Mouse (Mus musculus) NIH3T3 (cell line): ENCODE results near the gene Ctc1.
"Not testable (repeated sequence)": the region's sequence is repeated elsewhere in the genome, so short reads cannot be mapped to it uniquely, and the experiment has no call there.

Experiments
- DNase-seq: peaks from one replicate; pipeline ENCODE4 v3.0.0-alpha.2; 2012; ENCODE audit warnings: low read depth

Gene Ctc1

DNA sequence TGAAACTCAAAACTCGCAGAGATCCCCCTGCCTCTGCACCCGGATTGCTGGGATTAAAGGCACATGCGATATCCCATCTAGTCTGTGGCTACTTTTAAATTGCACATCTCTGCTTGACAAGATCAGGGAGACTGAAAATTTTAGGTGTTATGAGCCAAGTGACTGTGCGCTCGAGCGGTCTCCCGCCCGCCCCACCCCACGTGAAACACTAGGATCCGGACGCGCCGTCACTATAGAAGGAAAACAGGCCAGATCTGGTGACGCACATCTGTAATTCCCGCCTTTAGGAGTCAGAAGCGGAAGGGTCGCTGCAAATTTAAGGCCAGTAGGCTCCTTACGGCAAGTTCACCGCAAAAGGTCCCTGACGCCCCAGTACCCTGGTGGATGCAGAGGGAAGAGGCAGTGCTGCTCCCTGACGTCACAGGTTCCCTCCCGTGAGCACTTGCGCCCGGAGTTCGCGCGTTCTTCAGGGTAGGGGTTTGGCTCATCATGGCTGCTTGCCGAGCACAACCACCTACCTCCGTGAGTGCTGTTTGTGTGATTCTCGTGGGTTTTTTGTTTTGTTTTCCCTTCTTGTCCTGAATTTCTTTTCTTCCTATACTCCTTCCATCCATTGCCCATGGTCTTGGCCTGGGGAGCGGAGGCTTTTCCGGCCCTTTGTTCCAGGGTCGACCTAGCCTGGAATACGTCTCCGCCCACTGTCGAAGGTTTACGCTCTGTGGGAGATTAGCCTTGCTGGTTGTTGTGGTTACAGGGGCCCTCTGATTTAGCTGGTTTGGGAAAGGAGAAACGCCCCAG, at the start of gene Ctc1:
Gene Ctc1, plus strand, starts transcription at position 268 of the 798 bp plus-strand sequence.
- DNase-seq: peak; percentile 96

DNA sequence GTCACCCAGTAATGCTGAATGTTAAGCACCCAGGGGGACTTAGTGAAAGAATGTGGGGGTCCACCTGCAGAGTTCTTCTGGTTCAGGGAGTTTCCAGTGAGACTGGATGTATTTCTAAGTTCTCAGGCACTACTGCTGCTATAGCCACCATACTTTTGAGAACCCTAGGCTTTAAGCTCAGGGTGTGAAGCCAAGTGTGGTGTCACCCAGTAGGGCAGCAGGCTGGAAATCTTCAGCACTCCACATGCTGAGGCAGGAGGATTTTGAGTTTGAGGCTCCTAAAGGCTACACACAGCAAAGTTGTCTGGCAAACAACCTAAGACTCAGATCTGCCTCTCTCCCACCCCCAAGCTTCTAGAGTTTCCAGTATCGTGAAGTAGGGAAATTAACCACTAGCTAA, 49.2 kb upstream of the Ctc1 start:
- no peak for DNase-seq

DNA sequence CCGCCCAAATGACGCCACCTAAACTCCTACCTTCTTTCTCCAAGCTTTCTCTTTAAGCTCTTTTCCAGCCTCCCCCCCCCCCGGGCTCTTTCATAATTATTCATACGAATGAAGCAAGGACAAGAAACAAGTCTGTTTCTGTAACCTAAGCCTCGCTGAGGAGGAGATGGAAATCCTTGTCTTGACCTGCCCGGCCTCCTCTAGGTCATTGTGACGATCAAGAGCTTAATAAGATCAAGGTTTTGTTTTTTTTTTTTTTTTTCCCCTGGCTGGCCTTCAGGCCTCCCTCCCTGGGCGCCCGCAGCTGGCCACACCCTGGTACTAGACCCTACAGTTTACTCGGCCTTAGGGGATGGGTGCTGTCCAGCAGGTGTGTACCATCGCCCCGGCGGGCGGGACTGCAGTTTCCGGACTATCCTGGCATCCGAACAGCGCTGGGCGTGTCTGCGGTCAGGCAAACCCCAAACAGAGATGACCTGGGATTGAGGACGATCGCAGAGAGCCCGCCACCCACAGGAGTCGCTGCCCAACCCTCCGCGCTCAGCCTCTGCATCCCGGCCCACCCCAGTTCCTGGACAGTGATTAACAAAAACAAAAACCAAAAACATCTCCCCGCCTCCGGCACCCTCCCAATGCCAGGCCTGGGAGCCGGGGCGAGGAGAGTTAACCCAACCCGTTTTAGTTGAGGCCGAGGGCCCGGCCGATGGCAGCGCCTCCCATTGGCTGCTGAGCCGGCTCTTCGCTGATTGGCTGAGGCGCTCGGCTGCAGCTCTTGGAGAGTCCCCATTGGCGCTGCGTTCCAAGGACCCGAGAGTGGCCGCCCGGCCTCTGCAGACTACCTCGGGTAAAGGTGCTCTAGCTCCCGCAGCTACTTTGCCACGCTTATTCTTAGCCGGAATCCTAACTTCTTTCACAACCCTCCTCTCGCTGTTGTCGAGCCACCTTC, 48.1 kb upstream of the Ctc1 start, which contains the start of gene Slc25a35:
Gene Slc25a35, plus strand, starts transcription at position 795 of the 946 bp plus-strand sequence.
- DNase-seq: peak; percentile 94

DNA sequence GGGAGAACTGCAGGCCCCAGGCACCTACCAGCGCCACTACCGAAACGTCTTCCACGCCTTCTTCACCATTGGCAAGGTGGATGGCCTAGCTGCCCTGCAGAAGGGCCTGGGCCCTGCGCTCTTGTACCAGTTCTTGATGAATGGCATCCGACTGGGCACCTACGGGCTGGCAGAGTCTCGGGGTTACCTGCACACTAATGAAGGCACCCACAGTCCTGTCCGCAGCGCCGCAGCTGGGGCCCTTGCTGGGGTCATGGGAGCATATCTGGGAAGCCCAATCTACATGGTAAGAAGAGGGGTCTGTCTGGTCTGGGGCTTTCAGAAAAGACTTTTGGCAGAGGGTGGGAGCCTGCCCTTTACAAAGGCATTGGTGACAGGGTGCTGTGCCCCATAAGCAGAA, 47.0 kb upstream of the Ctc1 start:
- DNase-seq: no peak

DNA sequence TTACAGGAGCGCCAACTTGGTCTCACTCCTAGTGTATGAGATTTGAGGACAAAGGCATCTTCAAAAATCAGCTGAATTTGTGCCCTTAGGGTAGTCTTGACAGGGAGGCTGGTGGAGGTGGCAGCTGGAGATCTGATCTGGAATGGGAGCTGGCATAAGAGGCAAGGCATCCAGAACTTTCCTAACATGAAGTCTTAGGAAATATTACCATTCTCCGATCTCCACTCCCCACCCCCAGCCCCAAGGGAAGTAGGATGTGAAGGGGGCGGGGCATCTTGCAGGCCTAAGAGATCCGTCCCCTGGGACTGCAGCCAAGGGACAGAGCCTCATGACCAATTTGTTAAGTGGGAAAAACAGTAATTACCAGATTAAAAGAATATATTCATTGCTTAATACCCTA, 45.5 kb upstream of the Ctc1 start:
- DNase-seq: no peak

DNA sequence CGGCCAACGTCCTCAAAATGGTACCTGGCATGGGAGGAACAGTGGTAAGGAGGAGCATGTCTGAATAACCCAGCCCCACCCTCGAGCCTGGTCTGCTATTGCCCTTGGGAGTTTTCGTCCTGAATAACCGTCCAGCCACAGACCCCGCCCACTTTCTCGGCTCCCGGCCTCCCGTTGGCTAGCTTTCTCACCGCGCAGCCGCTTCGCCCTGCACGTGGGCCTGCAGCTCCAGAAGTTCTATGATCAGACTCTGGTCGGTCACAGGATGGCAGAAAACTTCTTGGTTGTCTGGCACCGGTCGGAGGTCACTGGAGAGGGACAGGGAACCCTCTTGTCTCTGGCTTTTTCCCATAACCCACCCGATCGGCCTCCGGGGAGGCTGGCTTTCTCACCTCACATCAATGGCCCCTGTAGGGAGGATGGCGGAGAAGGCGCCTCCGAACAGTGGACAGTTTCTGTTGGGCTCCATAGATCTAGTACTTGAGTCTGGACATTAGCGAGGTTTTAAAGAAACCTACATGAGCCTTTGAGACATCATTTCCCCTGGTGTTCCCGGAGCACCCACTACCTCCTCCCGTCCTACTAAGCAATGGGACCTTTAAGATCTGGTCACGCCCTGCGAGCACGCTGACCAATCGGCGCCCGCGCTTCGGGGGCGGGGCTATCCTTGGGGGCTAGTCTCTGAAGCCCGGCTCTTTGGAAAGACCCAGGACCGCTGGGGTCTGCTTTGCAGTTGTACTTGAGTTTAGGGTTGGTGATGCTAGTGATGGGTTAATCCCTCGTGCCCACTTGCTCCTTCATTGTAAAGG, 42.3 kb upstream of the Ctc1 start:
- DNase-seq: peak; percentile 91

DNA sequence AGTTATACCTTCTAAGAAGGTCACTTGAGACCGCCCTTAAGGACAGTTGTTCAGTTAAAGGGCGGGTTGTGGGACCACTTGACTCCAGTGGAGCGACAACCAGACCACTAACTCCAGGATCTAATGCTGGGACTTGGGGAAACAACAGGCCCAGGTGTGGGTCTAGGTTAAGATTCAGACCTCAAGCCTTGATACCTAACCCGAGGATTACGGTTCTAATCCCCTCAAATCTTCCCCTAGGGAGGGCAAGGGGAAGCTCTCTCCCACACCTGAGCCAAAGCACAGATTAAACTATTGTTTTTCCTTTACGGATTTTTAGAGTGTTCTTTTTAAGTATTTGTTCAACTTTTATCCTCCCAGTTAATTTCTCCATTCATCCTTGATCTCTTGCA, 41.7 kb upstream of the Ctc1 start:
- DNase-seq: no peak

DNA sequence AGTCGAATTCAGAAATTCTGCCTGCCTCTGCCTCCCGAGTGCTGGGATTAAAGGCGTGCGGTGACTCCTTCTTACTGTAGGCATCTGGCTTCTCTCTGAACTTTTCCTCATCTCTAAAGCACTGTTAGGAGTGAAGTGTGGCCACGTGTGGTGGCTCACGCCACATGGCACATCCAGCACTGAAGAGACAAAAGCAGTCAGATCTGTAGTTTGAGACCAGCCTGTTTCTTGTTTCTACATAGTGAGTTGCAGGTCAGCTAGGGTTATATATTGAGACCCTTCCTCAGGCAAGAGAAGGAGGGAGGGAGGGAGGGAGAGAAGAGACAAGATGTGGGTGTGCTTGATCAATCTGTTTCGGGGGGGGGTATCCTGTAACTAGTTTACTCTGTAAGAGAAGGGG, 40.6 kb upstream of the Ctc1 start, which contains the start of gene Rangrf:
Gene Rangrf, minus strand, starts transcription at position 101 of the 400 bp plus-strand sequence.
- no peak for DNase-seq

DNA sequence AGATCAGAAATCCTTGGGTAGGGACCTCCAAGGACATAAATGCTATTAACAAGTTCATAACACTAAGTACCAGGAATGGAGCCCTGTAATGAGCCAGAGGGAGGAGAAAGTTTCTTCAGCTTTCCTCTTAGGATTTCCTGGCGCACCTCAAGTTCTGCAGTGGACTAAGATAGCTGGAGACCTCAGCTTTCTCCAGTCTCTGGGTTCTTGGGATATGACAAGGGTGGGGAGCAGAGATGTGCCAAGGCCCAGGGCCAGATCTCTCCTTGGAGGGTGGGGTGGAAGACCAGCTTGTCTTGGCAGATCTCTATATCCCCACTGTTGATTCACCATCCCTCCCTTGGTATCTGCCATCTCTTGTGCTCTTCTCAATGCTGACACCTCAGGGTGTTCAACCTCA, 40.1 kb upstream of the Ctc1 start:
- no peak for DNase-seq

DNA sequence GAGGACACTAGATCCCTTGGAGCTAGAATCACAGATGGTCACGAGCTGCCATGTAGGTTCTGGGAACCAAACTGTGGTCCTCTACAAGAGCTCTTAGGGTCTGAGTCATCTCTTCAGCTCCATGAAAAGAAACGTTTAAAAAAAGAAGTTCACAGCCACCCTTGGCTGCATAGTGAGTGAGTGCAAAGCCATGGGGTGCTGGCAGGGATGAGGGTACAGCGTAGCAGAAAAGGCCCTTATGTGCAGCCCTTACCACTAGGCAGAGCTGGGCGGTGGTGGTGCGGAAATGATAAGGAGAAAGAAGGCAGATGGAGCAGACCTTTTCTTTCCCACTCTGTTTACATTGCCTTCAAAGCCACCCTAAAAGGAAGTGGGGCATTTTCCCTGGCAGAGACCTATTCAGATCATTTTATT, 36.4 kb upstream of the Ctc1 start:
- no peak for DNase-seq

DNA sequence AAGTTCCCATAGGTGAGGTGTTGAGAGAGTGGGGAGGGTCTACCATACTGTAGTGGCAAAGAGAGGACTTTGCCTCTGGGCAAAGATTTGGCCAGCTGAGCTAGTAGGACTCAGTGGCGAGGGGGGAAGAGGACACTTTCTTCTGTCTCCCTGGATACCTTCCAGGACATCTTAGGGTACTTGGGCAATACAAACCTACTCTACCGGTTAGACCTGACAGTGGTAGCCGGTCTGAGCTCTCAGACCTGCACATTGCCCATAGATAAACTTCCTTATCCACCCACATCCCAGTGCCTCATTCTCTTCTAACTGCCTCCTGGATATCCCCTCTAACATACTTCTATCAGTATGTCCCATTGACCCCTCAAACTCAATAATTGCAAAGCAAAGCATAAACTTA, 34.8 kb upstream of the Ctc1 start:
- DNase-seq: no peak

DNA sequence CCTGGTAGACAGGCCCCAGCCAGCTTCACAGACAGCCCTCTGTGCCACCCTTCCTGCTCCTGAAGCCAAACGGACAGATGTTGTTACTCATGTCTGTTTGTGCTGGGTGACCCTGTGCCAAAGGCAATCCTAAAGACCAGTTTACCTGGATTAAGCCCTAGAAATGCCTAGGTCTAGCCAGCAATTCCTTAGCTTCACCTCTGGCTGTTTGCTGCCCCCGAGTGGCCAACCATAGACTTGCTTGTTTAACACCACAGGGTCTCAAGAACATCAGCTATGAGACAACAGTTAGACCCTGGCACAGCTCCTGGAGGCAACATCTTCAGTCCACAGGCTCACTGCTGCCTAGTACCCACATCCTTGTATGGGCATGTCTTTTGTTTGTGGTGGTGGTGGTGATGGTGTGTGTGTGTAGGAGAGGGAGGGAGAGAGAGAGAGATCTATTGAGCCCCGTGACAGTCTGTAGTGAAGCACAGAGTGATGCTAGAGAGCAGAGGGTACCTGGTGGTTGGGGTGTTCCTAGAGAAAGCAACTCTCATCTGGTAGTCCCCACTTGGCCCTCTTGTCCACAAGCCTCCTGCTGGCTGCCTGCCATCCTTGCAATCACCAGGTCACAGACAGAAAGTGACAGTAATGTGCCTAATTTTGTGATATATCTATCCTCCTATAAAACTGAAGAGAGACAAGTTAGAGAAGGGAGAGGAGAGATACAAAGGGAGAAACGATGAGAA, 32.9 kb upstream of the Ctc1 start:
- peak; percentile 90 for DNase-seq

DNA sequence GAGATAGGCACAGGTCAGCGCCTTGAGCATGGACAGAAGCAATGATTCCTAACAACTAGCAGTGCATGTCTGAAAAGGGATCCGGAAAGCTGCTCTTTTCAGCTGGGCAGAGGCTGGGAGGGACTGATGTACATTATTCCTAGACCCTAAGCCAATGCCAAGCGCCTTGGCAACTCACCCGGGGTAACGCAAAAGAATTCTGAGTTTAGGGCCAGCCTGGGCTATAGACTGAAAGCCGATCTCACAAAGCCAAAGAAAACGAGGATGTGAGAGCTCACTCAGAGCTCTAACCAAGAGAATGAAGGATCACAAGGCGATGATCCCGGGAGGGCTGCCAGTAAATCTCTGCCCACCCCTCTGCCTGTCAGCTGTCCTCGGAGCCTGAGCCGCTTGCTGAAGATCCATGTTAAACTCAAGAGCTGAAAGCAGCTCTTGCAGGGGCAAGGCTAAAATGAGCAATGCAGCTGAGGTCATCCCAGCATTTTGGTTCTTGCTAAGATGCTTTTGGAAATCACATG, 28.3 kb upstream of the Ctc1 start:
- DNase-seq: no peak

DNA sequence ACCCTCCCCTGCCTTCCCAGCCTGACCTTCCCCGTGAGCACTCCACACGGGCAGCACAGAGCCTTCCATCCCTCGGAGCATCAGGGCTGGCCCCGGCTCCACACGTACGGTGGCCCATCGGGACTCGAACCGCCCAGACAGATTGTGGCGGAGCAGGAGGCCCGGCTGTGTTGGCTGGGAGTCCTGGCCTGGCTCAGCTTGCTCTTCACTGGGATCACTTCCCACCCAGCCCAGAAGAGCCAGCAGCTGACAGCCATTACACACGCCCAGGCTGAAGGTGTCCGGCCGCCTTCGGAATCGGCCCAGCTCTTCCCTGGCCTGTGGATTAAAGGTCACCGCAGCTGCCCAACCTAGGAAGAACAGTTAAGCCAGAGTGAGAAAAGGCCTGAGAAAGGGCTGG, 27.4 kb upstream of the Ctc1 start:
- no peak for DNase-seq

DNA sequence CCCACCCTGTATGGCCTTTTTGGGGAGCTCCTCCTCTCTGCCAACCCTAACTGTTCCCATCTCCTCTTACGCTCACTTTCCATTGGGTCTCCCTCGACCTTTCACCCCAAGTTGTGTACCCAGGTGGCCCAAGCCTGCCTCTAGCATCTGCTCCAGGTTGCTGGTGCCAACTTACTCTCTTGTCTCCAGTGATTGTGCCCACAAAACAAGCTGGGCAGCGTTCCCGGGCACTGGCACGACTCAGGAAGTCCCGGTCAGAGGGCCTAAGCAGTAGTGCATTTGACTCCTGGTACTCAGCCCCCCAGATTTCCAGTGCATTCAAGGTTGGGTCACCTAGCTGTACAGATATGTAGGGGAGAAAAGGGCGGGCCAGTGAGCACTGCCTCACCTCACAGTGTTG, 22.6 kb upstream of the Ctc1 start:
- DNase-seq: no peak

DNA sequence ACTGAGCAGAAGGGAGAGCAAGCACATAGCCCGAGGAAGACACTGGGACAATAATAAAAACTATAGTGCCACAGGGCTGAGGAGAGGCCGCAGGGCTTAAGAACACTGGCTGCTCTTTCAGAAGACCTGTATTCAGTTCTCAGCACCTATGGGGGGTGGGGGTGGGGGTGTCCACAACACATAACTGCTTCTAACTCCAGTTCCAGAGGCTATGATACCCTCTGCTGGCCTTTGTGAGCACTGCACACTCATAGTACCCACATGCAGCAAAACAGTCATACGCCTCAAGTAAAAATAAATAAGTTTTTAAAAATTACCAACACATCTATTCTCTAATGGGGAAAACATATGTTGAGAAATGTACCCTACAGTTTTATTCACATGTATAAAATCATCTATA, 21.3 kb upstream of the Ctc1 start:
- DNase-seq: peak; percentile 29

DNA sequence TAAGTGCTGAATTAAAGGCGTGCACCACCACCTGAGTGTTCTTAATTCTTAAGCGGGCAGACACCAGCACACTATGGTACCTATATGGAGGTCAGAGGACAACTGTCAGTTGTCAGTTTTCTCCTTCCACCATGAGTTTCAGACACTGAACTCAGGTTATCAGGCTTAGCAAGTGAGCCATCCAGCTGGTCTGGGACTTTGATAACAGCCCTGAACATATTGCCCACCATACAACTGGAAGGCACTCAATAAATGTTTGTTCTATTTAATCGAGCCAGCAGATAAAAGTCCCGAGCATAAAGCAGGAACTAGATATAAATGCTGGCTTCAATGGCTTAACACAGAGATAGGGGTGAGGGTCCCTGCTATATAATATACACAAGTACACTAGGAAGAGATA, 18.6 kb upstream of the Ctc1 start:
- DNase-seq: no peak

DNA sequence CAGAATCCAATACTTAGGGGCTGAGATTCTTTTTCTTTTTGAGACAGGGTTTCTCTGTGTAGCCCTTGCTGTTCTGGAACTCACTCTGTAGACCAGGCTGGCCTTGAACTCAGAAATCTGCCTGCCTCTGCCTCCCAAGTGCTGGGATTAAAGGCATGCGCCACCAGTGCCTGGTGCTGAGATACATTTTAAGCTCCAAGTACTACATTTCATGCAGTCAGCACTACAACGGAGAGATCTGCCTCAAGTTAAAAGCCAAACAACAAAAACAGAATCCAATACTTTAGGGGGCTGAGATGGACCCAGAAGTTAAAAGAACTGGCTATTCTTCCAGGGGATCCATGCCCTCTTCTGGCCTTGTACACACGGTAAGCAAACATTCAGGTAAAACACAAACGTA, 12.9 kb upstream of the Ctc1 start:
- DNase-seq: not testable (repeated sequence)

DNA sequence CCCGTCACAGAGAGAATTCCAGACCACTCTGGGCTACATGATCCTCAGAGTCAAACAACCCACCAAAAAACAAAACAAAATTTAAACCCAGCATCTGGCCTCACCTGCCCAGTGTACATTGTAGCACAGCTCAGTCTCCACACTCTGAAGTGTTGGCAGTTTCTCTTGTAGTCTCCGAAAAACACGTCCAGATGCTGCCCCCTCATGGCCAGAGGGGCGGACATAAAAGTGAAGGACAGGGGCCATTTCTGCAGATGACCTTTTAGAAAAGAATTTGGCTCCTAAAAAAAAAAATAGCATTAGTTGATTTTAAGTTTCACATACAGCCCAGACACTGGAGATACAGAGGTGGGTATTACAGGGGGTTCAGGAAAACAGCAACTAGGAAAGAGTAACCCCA, 12.1 kb upstream of the Ctc1 start:
- DNase-seq: peak; percentile 43

DNA sequence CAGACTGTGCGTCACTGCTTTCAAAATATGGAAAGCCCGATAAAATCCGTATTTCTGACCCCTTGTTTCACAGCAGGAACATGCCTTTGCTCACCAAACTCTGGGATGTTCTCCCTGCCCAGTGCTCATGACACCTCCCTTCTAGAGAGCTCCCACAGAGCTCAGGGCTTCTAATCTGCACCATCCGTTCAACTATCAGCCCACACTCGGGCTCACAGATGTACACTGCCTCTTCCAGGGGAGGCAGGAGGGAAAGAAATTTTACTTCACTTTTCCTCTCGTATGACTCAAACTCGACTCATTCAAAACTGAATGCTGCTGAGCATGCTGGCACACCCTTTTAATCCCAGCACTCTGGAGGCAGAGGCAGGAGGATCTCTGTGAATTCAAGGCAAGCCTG, 10.5 kb upstream of the Ctc1 start:
- no peak for DNase-seq

DNA sequence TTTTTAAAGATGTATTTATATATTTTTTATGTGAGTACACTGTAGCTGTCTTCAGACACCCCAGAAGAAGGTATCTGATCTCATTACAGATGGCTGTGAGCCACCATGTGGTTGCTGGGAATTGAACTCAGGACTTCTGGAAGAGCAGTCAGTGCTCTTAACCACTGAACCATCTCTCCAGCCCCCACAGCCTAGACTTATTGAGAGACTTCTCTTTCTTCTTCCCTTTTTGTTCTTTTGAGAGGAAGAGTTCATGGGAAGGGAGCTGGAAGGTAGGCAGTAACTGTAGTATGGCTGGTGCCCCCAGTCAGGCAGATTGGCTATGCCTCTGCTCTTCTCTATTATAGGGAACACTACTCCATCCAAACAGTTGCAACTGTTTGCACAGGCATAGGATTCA, 9.1 kb upstream of the Ctc1 start:
- not testable (repeated sequence) for DNase-seq
